Mouse (Mus musculus) kidney, postnatal 0 days (tissue): ENCODE measurements around the gene Gpr107. TPM values are rescaled to one million over a fixed set of nuclear protein-coding genes. Genes with fewer than 3 reads are reported as not detected.

Experiments
- ATAC-seq: fragments of 200-750 bp; cut with Nextera tagmentation; replicated peaks from 2 replicates; pipeline ENCODE4 v1.8.0; 2017; ENCODE audit warnings: low read depth, moderate number of reproducible peaks, moderate TSS enrichment, moderate library complexity; ENCODE audit not compliant: low FRiP score
- DNase-seq: peaks from one replicate; pipeline ENCODE4 v3.0.0-alpha.2; 2016; ENCODE audit warnings: low spot score
- H3K27ac ChIP-seq: fragments of 300-500 bp; sonication (generic); 2 replicates; pipeline ENCODE4 v1.5.1; 2014; ENCODE audit warnings: mild to moderate bottlenecking
- H3K27me3 ChIP-seq: fragments of 300-500 bp; sonication (generic); 2 replicates; pipeline ENCODE4 v1.6.1; 2014; ENCODE audit warnings: low read length, mixed read lengths; ENCODE audit not compliant: insufficient read depth
- H3K36me3 ChIP-seq: fragments of 300-500 bp; sonication (generic); 2 replicates; pipeline ENCODE4 v1.6.1; 2014; ENCODE audit warnings: low read length, mixed read lengths; ENCODE audit not compliant: insufficient read depth
- H3K4me1 ChIP-seq: fragments of 300-500 bp; sonication (generic); replicated peaks from 2 replicates; pipeline ENCODE4 v1.6.1; 2014; ENCODE audit warnings: antibody characterized with exemption, low read length, mixed read lengths; ENCODE audit not compliant: insufficient read depth
- H3K4me2 ChIP-seq: fragments of 300-500 bp; sonication (generic); 2 replicates; pipeline ENCODE4 v1.6.1; 2014; ENCODE audit warnings: mild to moderate bottlenecking, low read length, moderate library complexity, mixed read lengths
- H3K4me3 ChIP-seq: fragments of 300-500 bp; sonication (generic); replicated peaks from 2 replicates; pipeline ENCODE4 v1.5.1; 2014; ENCODE audit warnings: low read depth, low read length
- H3K9ac ChIP-seq: fragments of 300-500 bp; sonication (generic); 2 replicates; pipeline ENCODE4 v1.6.1; 2014; ENCODE audit warnings: low read depth, low read length
- H3K9me3 ChIP-seq: fragments of 300-500 bp; sonication (generic); replicated peaks from 2 replicates; pipeline ENCODE4 v1.6.1; 2016; ENCODE audit warnings: low read length, inconsistent platforms, mixed read lengths
- CTCF ChIP-seq: IDR thresholded peaks from 2 replicates; pipeline ENCODE4 v1.5.1; 2016; ENCODE audit warnings: antibody characterized with exemption, low read depth, mild to moderate bottlenecking, moderate library complexity
- WGBS: fragments of 180-500 bp; shearing (Covaris S2); extraction: QIAGEN DNeasy Blood & Tissue Kit; methylation state at CpG from one replicate; pipeline ENCODE4 v1.1.7; 2014; 5-methylcytosine and 5-hydroxymethylcytosine counted together
- polyA plus RNA-seq: library from polyadenylated mRNA; unstranded; fragments of >200 nt; fragmentation: Nextera tagmentation; extraction: Ambion mirVana; gene quantifications from 2 replicates; pipeline ENCODE4 v1.2.1, GENCODE M21; 2015

The Gpr107 gene
- polyA plus RNA-seq, 1 experiment from 2014 or later, result 32.3 TPM

GRCm38 (mm10) chr2:31202357-31202756, 50.2 kb downstream of the Gpr107 start:
- H3K9me3 ChIP-seq, result no peaks in the 10 kb centered on the region
- no peak overlapping the region for H3K4me2 ChIP-seq
- no peak overlapping the region for H3K4me3 ChIP-seq
- 0 out of 2 replicates have a peak, but pooled peaks have one; percentile 6 for ATAC-seq
- 25% methylated on average over 3 of the region's 3 CpGs for WGBS
- H3K9ac ChIP-seq, result no peak overlapping the region
- no peaks in the 10 kb centered on the region for H3K27me3 ChIP-seq
- no peak for TF ChIP-seq CTCF
- H3K36me3 ChIP-seq, result peaks cover 13% of the 10 kb centered on the region
- peak; percentile 76 for DNase-seq
- H3K27ac ChIP-seq, result peak overlapping the region; percentile 47
- H3K4me1 ChIP-seq, result peaks cover 6% of the 10 kb centered on the region; the same call in 1 of the 2 replicates

GRCm38 (mm10) chr2:31202956-31203355, 50.8 kb downstream of the Gpr107 start:
- no peak for TF ChIP-seq CTCF
- no peak overlapping the region for H3K4me2 ChIP-seq
- DNase-seq, result peak; percentile 47
- ATAC-seq, result no peak
- H3K27ac ChIP-seq, result 0 out of 2 replicates have a peak overlapping the region, but pooled peaks have one; percentile 47
- no peak overlapping the region for H3K9ac ChIP-seq
- H3K27me3 ChIP-seq, result no peaks in the 10 kb centered on the region
- WGBS, result 62% methylated on average over 4 of the region's 4 CpGs
- H3K36me3 ChIP-seq, result peaks cover 13% of the 10 kb centered on the region
- H3K9me3 ChIP-seq, result no peaks in the 10 kb centered on the region
- peaks cover 6% of the 10 kb centered on the region; the same call in 1 of the 2 replicates for H3K4me1 ChIP-seq
- H3K4me3 ChIP-seq, result no peak overlapping the region

GRCm38 (mm10) chr2:31204677-31205076, 52.6 kb downstream of the Gpr107 start:
- Histone ChIP-seq H3K9me3 (no peaks in the 10 kb centered on the region), H3K36me3 (peaks cover 15% of the 10 kb centered on the region), H3K27me3 (no peaks in the 10 kb centered on the region), H3K4me1 (peaks cover 6% of the 10 kb centered on the region; the same call in 1 of the 2 replicates), H3K9ac (no peak overlapping the region), H3K4me3 (no peak overlapping the region), H3K27ac (no peak overlapping the region), H3K4me2 (no peak overlapping the region)
- 89% methylated on average over 5 of the region's 5 CpGs for WGBS
- DNase-seq, result no peak
- no peak for TF ChIP-seq CTCF
- no peak for ATAC-seq

- Histone ChIP-seq H3K4me2 (no peak overlapping the region), H3K9me3 (no peaks in the 10 kb centered on the region), H3K9ac (no peak overlapping the region), H3K27ac (no peak overlapping the region), H3K4me3 (no peak overlapping the region), H3K27me3 (no peaks in the 10 kb centered on the region), H3K4me1 (peaks cover 6% of the 10 kb centered on the region; the same call in 1 of the 2 replicates), H3K36me3 (peaks cover 26% of the 10 kb centered on the region)
- 77% methylated on average over 4 of the region's 4 CpGs for WGBS
- no peak for TF ChIP-seq CTCF
- DNase-seq, result no peak
- ATAC-seq, result no peak
These were observed 54.1 kb downstream of the Gpr107 start for GRCm38 (mm10) chr2:31206211-31206610.

GRCm38 (mm10) chr2:31206882-31207281, 54.8 kb downstream of the Gpr107 start:
- Histone ChIP-seq H3K27ac (no peak overlapping the region), H3K4me3 (no peak overlapping the region), H3K27me3 (no peaks in the 10 kb centered on the region), H3K4me2 (no peak overlapping the region), H3K4me1 (peaks cover 6% of the 10 kb centered on the region; the same call in 1 of the 2 replicates), H3K9ac (no peak overlapping the region), H3K36me3 (peaks cover 30% of the 10 kb centered on the region), H3K9me3 (no peaks in the 10 kb centered on the region)
- WGBS, result 53% methylated on average over 8 of the region's 8 CpGs
- no peak for TF ChIP-seq CTCF
- no peak for ATAC-seq
- DNase-seq, result no peak

GRCm38 (mm10) chr2:31208544-31209142, 56.5 kb downstream of the Gpr107 start:
- H3K36me3 ChIP-seq, result peaks cover 42% of the 10 kb centered on the region
- H3K27ac ChIP-seq, result no peak overlapping the region
- H3K9ac ChIP-seq, result no peak overlapping the region
- 84% methylated on average over 13 of the region's 13 CpGs for WGBS
- DNase-seq (no peak), ATAC-seq (no peak)
- no peaks in the 10 kb centered on the region for H3K9me3 ChIP-seq
- no peak overlapping the region for H3K4me3 ChIP-seq
- H3K4me1 ChIP-seq, result no peaks in the 10 kb centered on the region
- TF ChIP-seq CTCF, result no peak
- H3K4me2 ChIP-seq, result no peak overlapping the region
- no peaks in the 10 kb centered on the region for H3K27me3 ChIP-seq
